Mouse (Mus musculus): ENCODE data around the gene Irgq.
"Not testable (repeated sequence)": the region's sequence is repeated elsewhere in the genome, so short reads cannot be mapped to it uniquely, and the experiment has no call there.

Gene Irgq

GRCm38 (mm10) chr7:24516319-24516718, 14.2 kb upstream of the Irgq start:
- not testable (repeated sequence) for DNase-seq (ENCODE audit: low read depth, low spot score)

- DNase-seq (ENCODE audit: low read depth, low spot score) = no peak
These were observed 13.4 kb upstream of the Irgq start for GRCm38 (mm10) chr7:24517077-24517476.

- DNase-seq (ENCODE audit: low read depth, low spot score) = no peak
These were observed 12.8 kb upstream of the Irgq start for GRCm38 (mm10) chr7:24517654-24518053.

- no peak for DNase-seq (ENCODE audit: low read depth, low spot score)
These were observed 11.4 kb upstream of the Irgq start for GRCm38 (mm10) chr7:24519130-24519529.

GRCm38 (mm10) chr7:24520054-24520453, 10.4 kb upstream of the Irgq start:
- DNase-seq (ENCODE audit: low read depth, low spot score) = not testable (repeated sequence)

GRCm38 (mm10) chr7:24522805-24523204, 7.7 kb upstream of the Irgq start:
- no peak for DNase-seq (ENCODE audit: low read depth, low spot score)

GRCm38 (mm10) chr7:24523723-24524122, 6.8 kb upstream of the Irgq start:
- DNase-seq (ENCODE audit: low read depth, low spot score) = no peak

GRCm38 (mm10) chr7:24524978-24525377, 5.5 kb upstream of the Irgq start:
- no peak for DNase-seq (ENCODE audit: low read depth, low spot score)

GRCm38 (mm10) chr7:24525686-24526420, 4.6 kb upstream of the Irgq start:
- no peak for DNase-seq (ENCODE audit: low read depth, low spot score)

- no peak for DNase-seq (ENCODE audit: low read depth, low spot score)
These were observed 1.6 kb upstream of the Irgq start for GRCm38 (mm10) chr7:24528861-24529260.

GRCm38 (mm10) chr7:24529580-24529979, 909 bp upstream of the Irgq start:
- DNase-seq (ENCODE audit: low read depth, low spot score) = no peak

- no peak for DNase-seq (ENCODE audit: low read depth, low spot score)
These were observed 902 bp downstream of the Irgq start for GRCm38 (mm10) chr7:24531211-24531971.

GRCm38 (mm10) chr7:24533031-24533571, 2.6 kb downstream of the Irgq start:
- no peak for DNase-seq (ENCODE audit: low read depth, low spot score)

- no peak for DNase-seq (ENCODE audit: low read depth, low spot score)
These were observed 3.3 kb downstream of the Irgq start for GRCm38 (mm10) chr7:24533806-24534205.

GRCm38 (mm10) chr7:24534301-24534700, 3.8 kb downstream of the Irgq start:
- no peak for DNase-seq (ENCODE audit: low read depth, low spot score)

- no peak for DNase-seq (ENCODE audit: low read depth, low spot score)
These were observed 6.6 kb downstream of the Irgq start for GRCm38 (mm10) chr7:24537081-24537480.

GRCm38 (mm10) chr7:24537591-24537990, 7.1 kb downstream of the Irgq start:
- DNase-seq (ENCODE audit: low read depth, low spot score) = no peak

GRCm38 (mm10) chr7:24538154-24538553, 7.7 kb downstream of the Irgq start:
- DNase-seq (ENCODE audit: low read depth, low spot score) = no peak

GRCm38 (mm10) chr7:24538701-24539100, 8.2 kb downstream of the Irgq start:
- no peak for DNase-seq (ENCODE audit: low read depth, low spot score)

GRCm38 (mm10) chr7:24539686-24540085, 9.2 kb downstream of the Irgq start:
- DNase-seq (ENCODE audit: low read depth, low spot score) = no peak

- DNase-seq (ENCODE audit: low read depth, low spot score) = no peak
These were observed 14.0 kb downstream of the Irgq start for GRCm38 (mm10) chr7:24544506-24544905.

- DNase-seq (ENCODE audit: low read depth, low spot score) = no peak
These were observed 15.7 kb downstream of the Irgq start, which contains the start of the genes Pinlyp and Xrcc1 for GRCm38 (mm10) chr7:24546068-24546614. Gene Pinlyp (minus strand): TSS chr7:24546118. Gene Xrcc1 (plus strand): TSS chr7:24546289.

Data from brain, embryonic 18.5 days (tissue).